Mouse (Mus musculus): ENCODE measurements around the gene Sav1. TPM values are rescaled to one million over a fixed set of nuclear protein-coding genes. Genes with fewer than 3 reads are reported as not detected.

Sav1 gene
- 1.5 and 2.8 TPM in 2 replicates for polyA plus RNA-seq (2015; fragmentation: Nextera tagmentation; extraction: Ambion mirVana)

DNA sequence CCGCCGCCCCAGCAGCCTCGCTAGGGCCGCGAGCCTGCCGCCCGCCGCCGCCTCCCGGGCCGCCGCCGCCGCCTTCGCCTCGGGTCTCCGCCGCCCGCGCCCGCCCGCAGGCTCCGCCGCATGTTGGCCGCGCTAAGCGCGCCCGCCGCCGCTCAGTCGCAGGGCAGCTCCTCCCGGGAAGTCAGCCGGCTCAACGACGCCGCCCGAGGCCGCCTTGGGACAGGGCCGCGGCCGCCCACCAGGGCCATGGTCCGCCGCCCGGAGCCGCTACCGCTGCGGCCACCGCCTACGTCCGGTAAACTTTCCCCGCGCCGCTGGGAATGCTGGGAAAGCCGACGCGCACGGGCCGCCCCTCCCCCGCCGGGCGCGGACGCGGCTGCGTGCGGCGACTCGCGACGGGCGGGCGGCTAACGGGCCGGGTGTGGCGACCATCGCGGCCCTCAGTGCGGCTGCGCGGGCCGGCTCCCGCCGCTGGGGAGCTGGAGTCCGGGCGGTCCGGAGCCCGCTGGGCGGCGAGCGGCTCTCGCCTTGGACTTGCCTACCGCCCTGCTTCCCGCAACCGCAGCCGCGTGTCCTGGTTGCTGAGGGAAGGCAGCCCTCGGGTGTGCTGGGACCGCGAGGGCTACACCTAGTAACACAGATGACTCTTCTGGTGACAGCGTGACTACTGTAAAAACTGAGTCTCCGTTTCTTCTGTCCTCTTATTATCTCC is at the start of gene Sav1:
Sav1 (minus strand) TSS at position 217 of the 712 bp plus-strand sequence.
- WGBS: under 1% methylated on average over 99 of the region's 102 CpGs
- Histone ChIP-seq H3K4me2 (replicated peaks) (peak within 1 kb of the TSS; percentile 77), H3K27me3 (no peaks in the 10 kb centered on the region), H3K27ac (peak within 1 kb of the TSS; percentile 87), H3K4me1 (replicated peaks) (peaks cover 22% of the 10 kb centered on the region), H3K4me3 (replicated peaks) (peak within 1 kb of the TSS; percentile 94), H3K36me3 (peaks cover 24% of the 10 kb centered on the region), H3K9me3 (no peaks in the 10 kb centered on the region), H3K9ac (replicated peaks) (peak within 1 kb of the TSS; percentile 93)
- peak; percentile 96 for ATAC-seq

DNA sequence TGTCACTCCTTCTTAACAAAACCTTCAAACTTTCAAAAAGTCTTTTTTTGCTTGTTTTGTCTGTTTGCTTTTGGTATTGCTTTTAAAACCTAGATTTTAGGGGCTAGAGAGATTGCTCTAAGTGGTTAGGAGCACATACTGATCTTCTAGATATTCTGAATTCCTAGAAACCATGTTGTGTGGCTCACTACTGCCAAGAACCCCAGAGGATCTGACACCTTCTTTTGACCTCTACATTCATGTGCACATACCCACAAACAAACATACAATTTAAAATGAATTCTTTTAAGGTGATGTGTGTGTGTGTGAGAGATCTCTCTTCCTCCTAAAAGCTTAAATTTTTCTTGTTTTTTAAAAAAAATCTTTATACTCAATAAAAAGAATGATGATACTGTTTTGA is 39.4 kb upstream of the Sav1 start:
- no peak for ATAC-seq
- Histone ChIP-seq H3K9ac (replicated peaks) (no peak overlapping the region), H3K4me1 (replicated peaks) (no peaks in the 10 kb centered on the region), H3K27ac (no peak overlapping the region), H3K4me3 (replicated peaks) (no peak overlapping the region), H3K27me3 (no peaks in the 10 kb centered on the region), H3K9me3 (no peaks in the 10 kb centered on the region), H3K4me2 (replicated peaks) (no peak overlapping the region), H3K36me3 (peaks cover 71% of the 10 kb centered on the region)

DNA sequence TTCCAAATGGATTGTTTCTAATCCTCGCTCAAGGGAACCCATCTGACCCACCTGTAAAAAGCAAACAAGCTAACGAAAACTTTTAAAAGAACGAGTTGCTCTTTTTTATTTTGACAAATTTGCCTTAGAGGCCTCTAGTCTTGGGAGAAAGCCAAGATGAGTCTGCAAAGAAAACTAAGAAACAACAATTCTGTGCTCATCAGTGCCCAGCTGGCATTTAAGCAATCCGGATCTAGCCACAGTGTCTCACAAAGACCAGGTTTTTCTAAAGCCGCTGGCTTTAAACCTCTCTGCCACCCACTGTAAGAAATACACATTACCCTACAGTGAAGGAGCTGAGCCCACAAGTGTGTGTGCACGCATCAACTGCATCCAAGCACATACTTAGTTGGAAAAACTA is 38.6 kb upstream of the Sav1 start:
- WGBS: 92% methylated on average over 6 of the region's 6 CpGs
- H3K4me1 ChIP-seq (replicated peaks): no peaks in the 10 kb centered on the region
- no peak overlapping the region for H3K4me3 ChIP-seq (replicated peaks)
- H3K27me3 ChIP-seq: no peaks in the 10 kb centered on the region
- ATAC-seq: no peak
- H3K4me2 ChIP-seq (replicated peaks): no peak overlapping the region
- H3K36me3 ChIP-seq: peaks cover 70% of the 10 kb centered on the region
- H3K9ac ChIP-seq (replicated peaks): no peak overlapping the region
- no peaks in the 10 kb centered on the region for H3K9me3 ChIP-seq
- no peak overlapping the region for H3K27ac ChIP-seq

DNA sequence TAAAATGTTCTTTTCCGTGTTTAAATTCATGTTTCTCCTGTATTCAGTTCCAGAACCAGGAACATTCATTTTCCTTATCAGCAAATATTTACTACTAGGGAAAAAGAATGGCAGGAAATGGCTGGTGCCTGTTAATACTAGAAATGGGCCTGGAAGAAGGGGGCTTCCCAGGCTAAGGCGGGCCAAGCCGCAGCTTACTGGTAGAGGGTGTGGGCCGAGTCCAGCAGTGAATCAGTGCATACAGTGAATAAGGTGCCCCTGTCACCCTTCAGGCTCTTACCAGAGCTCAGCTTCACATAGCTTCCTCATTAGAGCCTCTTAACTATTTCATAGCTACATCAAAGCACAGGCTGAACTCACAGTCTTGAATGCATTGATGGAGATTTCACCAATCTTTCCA is 36.8 kb upstream of the Sav1 start:
- H3K4me3 ChIP-seq (replicated peaks): no peak overlapping the region
- no peaks in the 10 kb centered on the region for H3K9me3 ChIP-seq
- WGBS: 92% methylated on average over 4 of the region's 4 CpGs
- no peaks in the 10 kb centered on the region for H3K27me3 ChIP-seq
- H3K4me1 ChIP-seq (replicated peaks): no peaks in the 10 kb centered on the region
- no peak overlapping the region for H3K4me2 ChIP-seq (replicated peaks)
- H3K9ac ChIP-seq (replicated peaks): no peak overlapping the region
- ATAC-seq: no peak
- H3K27ac ChIP-seq: no peak overlapping the region
- H3K36me3 ChIP-seq: peaks cover 77% of the 10 kb centered on the region

DNA sequence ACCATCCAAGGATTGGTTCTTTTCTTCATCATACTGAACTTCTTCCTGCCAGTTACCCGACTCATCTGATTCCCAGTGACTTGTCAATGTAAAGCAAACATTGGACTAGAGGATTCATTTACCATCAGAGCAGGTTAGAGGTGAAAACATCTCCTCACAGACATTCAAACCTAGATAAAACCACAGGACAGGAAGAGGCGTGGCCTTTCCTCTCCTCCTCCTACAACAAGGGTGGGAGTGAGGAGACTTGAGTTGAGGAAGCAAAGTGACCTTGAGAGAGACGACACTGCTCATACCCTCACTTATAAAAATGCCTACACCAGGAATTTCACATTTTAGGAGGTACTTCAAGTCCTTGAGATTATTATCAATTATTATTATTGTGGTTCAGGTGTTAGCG is 31.4 kb upstream of the Sav1 start:
- H3K9me3 ChIP-seq: no peaks in the 10 kb centered on the region
- H3K4me3 ChIP-seq (replicated peaks): no peak overlapping the region
- no peaks in the 10 kb centered on the region for H3K27me3 ChIP-seq
- no peak overlapping the region for H3K9ac ChIP-seq (replicated peaks)
- no peak overlapping the region for H3K27ac ChIP-seq
- WGBS: 91% methylated on average over 4 of the region's 4 CpGs
- H3K4me2 ChIP-seq (replicated peaks): no peak overlapping the region
- peaks cover 65% of the 10 kb centered on the region for H3K36me3 ChIP-seq
- no peak for ATAC-seq
- no peaks in the 10 kb centered on the region for H3K4me1 ChIP-seq (replicated peaks)

DNA sequence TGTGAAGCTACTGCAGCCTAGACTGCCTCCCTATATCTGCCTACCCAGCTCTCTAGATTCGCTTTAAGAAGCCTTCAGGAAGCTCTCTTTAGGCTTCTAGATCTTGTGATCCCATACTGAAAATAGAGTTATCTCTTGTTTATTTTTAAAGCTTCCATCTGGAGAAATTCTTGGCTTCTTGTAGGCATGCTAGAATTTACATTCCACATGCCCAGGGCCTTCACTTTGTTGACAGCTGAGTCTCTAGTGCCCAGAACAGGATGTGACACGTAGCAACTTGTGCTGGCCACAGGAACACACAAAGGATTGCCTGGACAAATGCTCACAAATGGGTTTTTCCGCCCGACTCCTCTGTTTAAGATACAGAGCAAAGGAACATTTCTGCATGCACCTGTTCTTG is 29.1 kb upstream of the Sav1 start:
- H3K36me3 ChIP-seq: peaks cover 55% of the 10 kb centered on the region
- 83% methylated on average over 4 of the region's 4 CpGs for WGBS
- no peak for ATAC-seq

DNA sequence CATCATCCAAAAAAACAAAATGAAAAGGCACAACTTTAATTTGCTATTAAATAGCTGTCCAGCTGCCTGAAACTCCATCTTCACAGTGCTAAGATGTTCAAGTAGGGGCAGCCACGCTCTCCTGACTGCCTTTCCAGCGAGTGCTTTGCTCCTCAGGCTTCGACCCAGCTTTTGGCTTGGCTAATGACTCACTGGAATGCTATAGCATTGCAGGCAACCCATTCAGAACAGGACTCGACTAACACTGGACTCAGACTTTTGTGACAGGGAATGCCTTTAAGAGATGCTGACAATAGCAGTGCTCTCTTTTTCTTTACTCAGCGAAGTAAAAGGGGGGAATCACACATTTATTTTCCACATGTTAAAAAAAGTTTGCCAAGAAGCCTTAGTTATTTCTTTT is 24.9 kb upstream of the Sav1 start:
- Histone ChIP-seq H3K9me3 (no peaks in the 10 kb centered on the region; the same call in 1 of the 2 replicates), H3K4me3 (replicated peaks) (no peak overlapping the region), H3K27me3 (no peaks in the 10 kb centered on the region), H3K27ac (no peak overlapping the region), H3K36me3 (peaks cover 28% of the 10 kb centered on the region), H3K4me1 (replicated peaks) (no peaks in the 10 kb centered on the region), H3K9ac (replicated peaks) (no peak overlapping the region), H3K4me2 (replicated peaks) (no peak overlapping the region)
- WGBS: 29% methylated on average over 5 of the region's 5 CpGs
- ATAC-seq: no peak

More for the DNA sequence above, 29.1 kb upstream of the Sav1 start:
- Histone ChIP-seq H3K27me3 (no peaks in the 10 kb centered on the region), H3K27ac (no peak overlapping the region), H3K4me1 (replicated peaks) (no peaks in the 10 kb centered on the region), H3K4me2 (replicated peaks) (no peak overlapping the region), H3K4me3 (replicated peaks) (no peak overlapping the region), H3K9ac (replicated peaks) (no peak overlapping the region), H3K9me3 (no peaks in the 10 kb centered on the region; the same call in 1 of the 2 replicates)

DNA sequence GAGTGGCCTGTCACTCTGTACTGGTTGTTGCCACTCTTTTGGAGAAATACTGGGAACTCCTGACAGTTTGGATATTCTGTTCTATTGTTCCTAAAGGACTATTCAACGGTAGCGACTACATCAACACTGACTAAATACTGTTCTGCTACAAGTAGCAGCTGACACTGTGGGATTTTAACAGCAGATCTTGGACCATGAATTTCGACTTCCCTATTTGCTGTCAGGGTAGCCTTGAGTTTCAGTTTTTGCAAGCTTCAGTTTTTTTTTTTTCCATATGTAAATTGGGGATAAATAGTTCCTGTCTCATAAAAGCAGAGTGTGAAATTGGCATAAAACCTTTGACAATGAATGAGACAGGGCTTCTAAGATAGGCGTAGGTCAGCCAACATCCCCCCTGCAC is 23.6 kb upstream of the Sav1 start:
- Histone ChIP-seq H3K4me2 (replicated peaks) (no peak overlapping the region), H3K27me3 (no peaks in the 10 kb centered on the region), H3K9ac (replicated peaks) (no peak overlapping the region), H3K4me3 (replicated peaks) (no peak overlapping the region), H3K4me1 (replicated peaks) (no peaks in the 10 kb centered on the region), H3K36me3 (peaks cover 20% of the 10 kb centered on the region), H3K27ac (no peak overlapping the region), H3K9me3 (no peaks in the 10 kb centered on the region; the same call in 1 of the 2 replicates)
- no peak for ATAC-seq
- WGBS: 91% methylated on average over 4 of the region's 4 CpGs

DNA sequence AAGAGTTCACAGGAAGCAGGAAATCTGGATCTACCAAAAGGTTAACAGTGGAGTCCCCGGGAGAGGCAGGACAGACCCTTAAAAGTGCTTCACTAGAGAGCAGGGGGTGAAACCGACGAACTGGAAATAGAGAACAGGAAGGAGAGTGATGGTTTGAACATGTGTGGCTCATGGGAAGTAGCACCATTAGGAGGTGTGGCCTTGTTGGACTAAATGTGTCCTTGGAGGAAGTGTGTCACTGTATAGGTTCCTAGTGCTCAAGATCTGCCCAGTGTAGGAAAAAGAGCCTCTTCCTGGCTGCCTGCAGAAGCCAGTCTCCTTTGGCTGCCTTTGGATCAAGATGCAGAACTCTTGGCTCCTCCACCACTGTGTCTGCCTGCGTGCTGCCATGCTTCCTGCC is 18.3 kb upstream of the Sav1 start:
- H3K4me3 ChIP-seq (replicated peaks): no peak overlapping the region
- ATAC-seq: no peak
- H3K27ac ChIP-seq: no peak overlapping the region
- WGBS: 91% methylated on average over 4 of the region's 4 CpGs
- no peak overlapping the region for H3K9ac ChIP-seq (replicated peaks)
- no peaks in the 10 kb centered on the region for H3K4me1 ChIP-seq (replicated peaks)
- no peaks in the 10 kb centered on the region for H3K9me3 ChIP-seq
- H3K4me2 ChIP-seq (replicated peaks): no peak overlapping the region
- H3K36me3 ChIP-seq: no peaks in the 10 kb centered on the region
- no peaks in the 10 kb centered on the region for H3K27me3 ChIP-seq

DNA sequence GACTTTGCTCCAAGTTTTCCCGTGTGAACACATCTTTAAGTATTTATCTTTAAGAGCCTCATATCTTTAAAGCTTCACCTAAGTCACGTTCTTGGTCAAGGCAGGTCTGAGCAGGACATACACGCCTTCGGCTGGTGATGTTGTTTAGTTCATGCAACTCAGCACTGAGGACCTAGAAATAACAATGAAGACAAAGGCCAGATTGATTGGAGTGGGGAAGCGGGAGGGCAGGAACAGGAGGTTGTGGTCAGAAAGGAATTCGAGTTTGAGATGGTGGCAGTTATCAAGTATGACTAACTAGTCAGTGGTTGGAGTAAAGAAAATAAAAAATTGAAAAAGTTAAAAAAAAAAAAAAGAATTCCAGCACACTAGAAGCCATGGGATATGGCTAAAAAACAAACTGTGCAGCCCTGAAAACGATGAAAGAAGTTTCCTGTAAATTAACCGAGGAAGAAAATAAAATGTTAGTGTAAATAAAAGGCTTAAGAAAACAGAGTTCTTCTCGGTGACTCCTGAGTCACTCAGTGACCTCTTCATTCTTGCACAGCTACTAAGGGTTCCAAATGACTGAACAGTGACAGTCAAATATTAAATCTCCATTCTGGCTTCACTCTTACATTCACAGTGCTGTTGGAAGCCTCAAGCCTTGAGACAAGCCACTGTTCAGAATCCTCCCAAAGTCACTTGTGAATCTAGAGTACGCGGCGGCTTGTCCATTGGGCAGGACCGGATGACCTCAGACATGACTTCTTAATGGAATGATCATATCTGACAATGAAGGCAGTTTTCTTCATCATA is 11.6 kb upstream of the Sav1 start:
- Histone ChIP-seq H3K4me1 (replicated peaks) (no peaks in the 10 kb centered on the region), H3K27ac (no peak overlapping the region), H3K36me3 (no peaks in the 10 kb centered on the region), H3K4me2 (replicated peaks) (no peak overlapping the region), H3K4me3 (replicated peaks) (no peak overlapping the region), H3K9ac (replicated peaks) (no peak overlapping the region), H3K9me3 (no peaks in the 10 kb centered on the region), H3K27me3 (no peaks in the 10 kb centered on the region)
- no peak for ATAC-seq
- WGBS: 89% methylated on average over 13 of the region's 13 CpGs

DNA sequence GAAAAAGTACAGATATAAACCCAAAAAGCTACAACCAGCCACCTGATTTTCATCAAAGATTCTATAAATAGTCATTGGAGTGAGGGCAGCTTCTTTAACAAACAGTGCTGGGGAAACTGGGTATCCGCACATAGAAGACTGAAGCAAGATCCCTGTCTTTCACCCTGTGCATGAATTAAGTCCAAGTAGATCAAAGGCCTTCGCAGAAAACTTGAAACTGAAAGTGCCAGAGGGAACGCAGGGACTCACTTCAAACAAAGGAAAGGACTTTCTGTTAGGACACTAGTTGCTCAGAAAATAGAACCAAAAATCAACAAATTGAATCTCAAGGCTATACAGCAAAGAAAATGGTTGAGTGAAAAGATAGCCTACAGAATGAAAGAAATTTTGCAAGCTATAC is 8.6 kb upstream of the Sav1 start:
- H3K36me3 ChIP-seq: no peaks in the 10 kb centered on the region
- no peak overlapping the region for H3K9ac ChIP-seq (replicated peaks)
- H3K4me3 ChIP-seq (replicated peaks): no peak overlapping the region
- no peaks in the 10 kb centered on the region for H3K27me3 ChIP-seq
- no peak overlapping the region for H3K27ac ChIP-seq
- 59% methylated on average over 3 of the region's 3 CpGs for WGBS
- H3K4me1 ChIP-seq (replicated peaks): no peaks in the 10 kb centered on the region
- no peaks in the 10 kb centered on the region for H3K9me3 ChIP-seq
- no peak for ATAC-seq
- no peak overlapping the region for H3K4me2 ChIP-seq (replicated peaks)

DNA sequence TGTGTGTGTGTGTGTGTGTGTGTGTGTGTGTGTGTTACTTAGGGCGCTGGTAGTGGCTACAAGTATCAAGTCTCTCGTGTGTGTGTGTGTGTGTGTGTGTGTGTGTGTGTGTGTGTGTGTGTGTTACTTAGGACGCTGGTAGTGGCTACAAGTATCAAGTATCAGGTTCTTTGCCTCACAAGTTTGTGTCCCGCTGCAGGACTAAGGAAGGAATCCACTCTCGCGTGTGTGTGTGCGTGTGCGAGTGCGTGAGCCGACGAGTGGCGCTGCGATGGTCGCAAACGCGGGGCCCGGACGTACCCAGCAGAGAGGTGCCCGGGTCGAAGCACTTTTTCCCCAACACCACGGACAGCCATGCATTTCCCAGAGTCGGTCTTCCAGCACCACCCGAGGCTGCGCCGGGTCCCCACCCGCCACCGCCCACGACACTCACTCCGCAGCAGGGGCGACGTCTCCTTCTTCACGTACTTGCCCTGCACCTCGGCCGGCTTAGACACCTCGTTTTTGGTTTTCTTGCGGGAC is 500 bp downstream of the Sav1 start:
- H3K9me3 ChIP-seq: no peaks in the 10 kb centered on the region
- peaks cover 26% of the 10 kb centered on the region for H3K4me1 ChIP-seq (replicated peaks)
- H3K27me3 ChIP-seq: no peaks in the 10 kb centered on the region
- WGBS: under 1% methylated on average over 34 of the region's 36 CpGs
- peak overlapping the region; percentile 87 for H3K27ac ChIP-seq
- H3K36me3 ChIP-seq: peaks cover 25% of the 10 kb centered on the region
- ATAC-seq: peak; percentile 78
- H3K9ac ChIP-seq (replicated peaks): peak overlapping the region; percentile 93
- peak overlapping the region; percentile 94 for H3K4me3 ChIP-seq (replicated peaks)
- H3K4me2 ChIP-seq (replicated peaks): peak overlapping the region; percentile 77

Measured in midbrain, embryonic 13.5 days (tissue).